Mouse (Mus musculus) kidney, embryonic 15.5 days (tissue): ENCODE results near the gene Ep400. TPM values are rescaled to one million over a fixed set of nuclear protein-coding genes. Genes with fewer than 3 reads are reported as not detected.
"Not testable (repeated sequence)": the region's sequence is repeated elsewhere in the genome, so short reads cannot be mapped to it uniquely, and the experiment has no call there.

Experiments
- ATAC-seq: fragments of 200-750 bp; cut with Nextera tagmentation; replicated peaks from 2 replicates; pipeline ENCODE4 v1.8.0; 2017; ENCODE audit warnings: moderate TSS enrichment; ENCODE audit not compliant: low FRiP score
- H3K27ac ChIP-seq: fragments of 300-500 bp; sonication (generic); 2 replicates; pipeline ENCODE4 v1.5.1; 2015; ENCODE audit warnings: mild to moderate bottlenecking, inconsistent platforms
- H3K27me3 ChIP-seq: fragments of 300-500 bp; sonication (generic); 2 replicates; pipeline ENCODE4 v1.6.1; 2015; ENCODE audit warnings: inconsistent platforms
- H3K36me3 ChIP-seq: fragments of 300-500 bp; sonication (generic); 2 replicates; pipeline ENCODE4 v1.6.1; 2015; ENCODE audit warnings: inconsistent platforms
- H3K4me1 ChIP-seq: fragments of 300-500 bp; sonication (generic); 2 replicates; pipeline ENCODE4 v1.6.1; 2015; ENCODE audit warnings: inconsistent platforms
- H3K4me2 ChIP-seq: fragments of 300-500 bp; sonication (generic); 2 replicates; pipeline ENCODE4 v1.6.1; 2015; ENCODE audit warnings: moderate library complexity, mild to moderate bottlenecking, inconsistent platforms
- H3K4me3 ChIP-seq: fragments of 300-500 bp; sonication (generic); replicated peaks from 2 replicates; pipeline ENCODE4 v1.5.1; 2015; ENCODE audit warnings: mild to moderate bottlenecking, inconsistent platforms
- H3K9ac ChIP-seq: fragments of 300-500 bp; sonication (generic); 2 replicates; pipeline ENCODE4 v1.6.1; 2015; ENCODE audit warnings: mild to moderate bottlenecking, inconsistent platforms
- H3K9me3 ChIP-seq: fragments of 300-500 bp; sonication (generic); replicated peaks from 2 replicates; pipeline ENCODE4 v1.6.1; 2016; ENCODE audit warnings: inconsistent platforms
- WGBS: fragments of 180-500 bp; shearing (Covaris S2); methylation state at CpG from one replicate; pipeline ENCODE4 v1.1.7; 2015; ENCODE audit warnings: mixed read lengths; 5-methylcytosine and 5-hydroxymethylcytosine counted together
- polyA plus RNA-seq: library from polyadenylated mRNA; unstranded; fragments of >200 nt; fragmentation: Nextera tagmentation; extraction: Ambion mirVana; gene quantifications from 2 replicates; pipeline ENCODE4 v1.2.1, GENCODE M21; 2015

Gene Ep400
- polyA plus RNA-seq, 1 experiment from 2014 or later, result 47.5 TPM

DNA sequence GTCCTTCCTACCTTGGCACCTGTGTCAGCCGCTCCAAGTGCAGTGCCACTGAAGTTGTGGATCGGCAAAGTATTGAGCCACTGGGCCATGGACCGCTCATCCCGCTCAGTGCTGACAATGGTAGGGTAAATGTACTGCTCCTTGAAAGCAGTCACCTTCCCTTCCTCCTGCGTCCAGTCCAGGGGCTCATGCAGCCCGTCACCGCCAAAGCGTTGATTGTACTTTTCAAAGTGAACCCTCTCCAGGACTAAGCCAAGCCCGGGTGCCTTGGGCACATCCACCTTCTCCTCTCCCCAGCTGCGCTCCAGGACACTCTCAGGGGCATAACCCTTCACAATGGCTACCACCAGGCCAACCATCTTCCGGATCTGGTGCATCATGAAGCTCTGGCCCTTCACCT, 4.0 kb upstream of the Ep400 start:
- Histone ChIP-seq H3K4me1 (peaks cover 16% of the 10 kb centered on the region), H3K36me3 (peaks cover 68% of the 10 kb centered on the region), H3K4me2 (no peak overlapping the region), H3K9me3 (no peaks in the 10 kb centered on the region), H3K4me3 (no peak overlapping the region), H3K9ac (no peak overlapping the region), H3K27me3 (no peaks in the 10 kb centered on the region), H3K27ac (no peak overlapping the region)
- WGBS, result 92% methylated on average over 11 of the region's 11 CpGs
- no peak for ATAC-seq

DNA sequence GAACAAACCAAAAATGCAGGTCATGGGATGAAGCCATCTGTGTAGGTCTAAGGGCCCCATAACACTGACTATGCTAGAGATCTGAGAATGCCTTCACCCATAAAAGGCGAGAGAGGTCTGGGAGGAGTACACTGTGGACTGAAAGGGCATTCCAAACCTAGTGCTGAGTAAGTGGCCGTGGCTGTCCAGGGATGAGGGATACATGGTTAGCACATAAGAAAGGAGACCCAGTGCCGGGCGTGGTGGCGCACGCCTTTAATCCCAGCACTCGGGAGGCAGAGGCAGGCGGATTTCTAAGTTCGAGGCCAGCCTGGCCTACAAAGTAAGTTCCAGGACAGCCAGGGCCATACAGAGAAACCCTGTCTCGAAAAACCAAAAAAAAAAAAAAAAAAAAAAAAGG, 2.4 kb upstream of the Ep400 start:
- 85% methylated on average over 10 of the region's 10 CpGs for WGBS
- H3K9me3 ChIP-seq, H3K4me2 ChIP-seq, H3K9ac ChIP-seq, H3K27me3 ChIP-seq, ATAC-seq, H3K4me3 ChIP-seq, H3K27ac ChIP-seq: not testable (repeated sequence)
- Histone ChIP-seq H3K36me3 (peaks cover 59% of the 10 kb centered on the region), H3K4me1 (peaks cover 18% of the 10 kb centered on the region)

DNA sequence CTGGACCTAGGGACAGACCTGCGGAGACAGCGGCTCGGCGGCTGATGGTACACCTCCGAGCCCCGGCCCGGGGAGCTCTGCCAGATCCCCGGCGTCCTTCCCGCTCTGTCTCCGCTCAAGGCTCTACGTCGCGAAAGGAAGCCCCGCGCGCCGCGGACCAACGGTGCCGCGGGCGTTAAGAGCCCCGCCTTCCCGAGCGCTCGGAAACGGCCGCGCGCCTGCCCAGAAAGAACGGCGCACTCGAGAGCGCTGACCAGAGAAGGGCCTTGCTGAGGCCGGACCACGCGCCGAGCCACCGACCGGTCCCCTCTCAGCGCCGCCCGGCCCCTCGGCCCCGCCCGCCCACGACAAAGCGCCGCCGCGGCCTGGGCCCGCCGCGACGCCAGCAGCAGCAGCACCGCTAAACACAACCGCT, 479 bp downstream of the Ep400 start:
- peaks cover 30% of the 10 kb centered on the region for H3K36me3 ChIP-seq
- H3K27me3 ChIP-seq, result no peaks in the 10 kb centered on the region
- peaks cover 18% of the 10 kb centered on the region for H3K4me1 ChIP-seq
- no peaks in the 10 kb centered on the region for H3K9me3 ChIP-seq
- WGBS, result under 1% methylated on average over 58 of the region's 58 CpGs
- peak overlapping the region; percentile 71 for H3K4me3 ChIP-seq
- H3K9ac ChIP-seq, result peak overlapping the region; percentile 90
- peak; percentile 71 for ATAC-seq
- peak overlapping the region; percentile 71 for H3K4me2 ChIP-seq
- H3K27ac ChIP-seq, result peak overlapping the region; percentile 95

DNA sequence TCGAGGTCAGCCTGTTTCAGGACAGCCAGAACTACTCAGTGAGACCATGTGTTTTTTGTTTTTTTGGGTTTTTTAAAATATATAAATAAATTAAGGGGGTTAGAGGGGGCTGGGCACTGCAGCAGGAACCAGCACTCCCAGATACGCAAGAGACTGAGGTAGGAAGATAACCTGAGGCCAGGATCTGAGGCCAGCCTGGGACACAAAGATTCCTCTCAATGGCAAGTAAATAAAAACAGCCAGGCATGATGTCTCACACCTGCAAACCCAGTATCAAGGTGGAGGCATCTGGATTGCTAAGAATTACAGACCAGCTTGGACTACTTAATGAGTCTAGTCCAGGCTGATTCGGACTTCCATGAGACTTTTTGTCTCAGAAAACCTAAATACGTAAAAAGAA, 1.2 kb downstream of the Ep400 start:
- Histone ChIP-seq H3K27me3 (no peaks in the 10 kb centered on the region), H3K4me2 (peak overlapping the region; percentile 71), H3K9ac (peak overlapping the region; percentile 90), H3K27ac (peak overlapping the region; percentile 95; the same call in 1 of the 2 replicates), H3K36me3 (peaks cover 22% of the 10 kb centered on the region), H3K9me3 (no peaks in the 10 kb centered on the region), H3K4me3 (peak overlapping the region; percentile 71), H3K4me1 (peaks cover 18% of the 10 kb centered on the region)
- 50% methylated on average over 4 of the region's 4 CpGs for WGBS
- ATAC-seq, result no peak

DNA sequence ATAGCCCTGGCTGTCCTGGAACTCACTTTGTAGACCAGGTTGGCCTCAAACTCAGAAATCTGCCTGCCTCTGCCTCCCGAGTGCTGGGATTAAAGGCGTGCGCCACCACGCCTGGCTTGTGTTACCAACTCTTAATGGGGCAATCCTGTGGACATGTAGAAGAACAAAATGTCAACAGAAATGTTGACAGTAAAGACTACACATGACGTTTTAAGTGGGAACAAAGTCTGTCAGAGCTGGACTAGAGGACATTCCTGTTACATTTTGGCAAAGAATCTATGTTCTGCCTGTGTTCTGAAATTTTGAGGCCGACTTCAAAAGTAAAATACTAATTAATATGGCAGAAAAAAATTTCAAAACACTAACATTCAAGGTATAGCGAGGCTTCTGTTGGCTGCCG, 6.6 kb downstream of the Ep400 start:
- no peak overlapping the region for H3K4me3 ChIP-seq
- H3K27ac ChIP-seq, result no peak overlapping the region
- peaks cover 6% of the 10 kb centered on the region; the same call in 1 of the 2 replicates for H3K36me3 ChIP-seq
- no peaks in the 10 kb centered on the region for H3K27me3 ChIP-seq
- H3K9me3 ChIP-seq, result no peaks in the 10 kb centered on the region
- no peak overlapping the region for H3K4me2 ChIP-seq
- 93% methylated on average over 8 of the region's 8 CpGs for WGBS
- peaks cover 9% of the 10 kb centered on the region for H3K4me1 ChIP-seq
- no peak overlapping the region for H3K9ac ChIP-seq
- ATAC-seq, result no peak

DNA sequence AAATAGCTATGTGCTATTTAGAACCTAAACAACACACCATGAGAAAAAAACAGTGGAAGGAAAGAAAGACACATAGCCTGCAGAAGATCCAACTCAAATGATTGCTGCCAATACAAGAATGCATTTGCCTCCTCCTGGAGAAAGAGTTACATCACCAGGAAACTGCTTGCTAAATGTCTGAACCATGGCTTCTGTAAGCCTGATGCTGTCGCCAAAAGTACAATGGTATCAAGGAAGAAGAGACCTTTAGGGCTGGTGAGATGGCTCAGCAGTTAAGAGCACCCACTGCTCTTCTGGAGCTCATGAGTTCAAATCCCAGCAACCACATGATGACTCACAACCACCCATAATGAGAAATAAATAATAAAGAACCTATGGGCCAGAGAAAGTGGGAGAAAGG, 25.5 kb downstream of the Ep400 start:
- WGBS, result 84% methylated on average over 1 of the region's 1 CpGs
- no peak overlapping the region for H3K4me2 ChIP-seq

DNA sequence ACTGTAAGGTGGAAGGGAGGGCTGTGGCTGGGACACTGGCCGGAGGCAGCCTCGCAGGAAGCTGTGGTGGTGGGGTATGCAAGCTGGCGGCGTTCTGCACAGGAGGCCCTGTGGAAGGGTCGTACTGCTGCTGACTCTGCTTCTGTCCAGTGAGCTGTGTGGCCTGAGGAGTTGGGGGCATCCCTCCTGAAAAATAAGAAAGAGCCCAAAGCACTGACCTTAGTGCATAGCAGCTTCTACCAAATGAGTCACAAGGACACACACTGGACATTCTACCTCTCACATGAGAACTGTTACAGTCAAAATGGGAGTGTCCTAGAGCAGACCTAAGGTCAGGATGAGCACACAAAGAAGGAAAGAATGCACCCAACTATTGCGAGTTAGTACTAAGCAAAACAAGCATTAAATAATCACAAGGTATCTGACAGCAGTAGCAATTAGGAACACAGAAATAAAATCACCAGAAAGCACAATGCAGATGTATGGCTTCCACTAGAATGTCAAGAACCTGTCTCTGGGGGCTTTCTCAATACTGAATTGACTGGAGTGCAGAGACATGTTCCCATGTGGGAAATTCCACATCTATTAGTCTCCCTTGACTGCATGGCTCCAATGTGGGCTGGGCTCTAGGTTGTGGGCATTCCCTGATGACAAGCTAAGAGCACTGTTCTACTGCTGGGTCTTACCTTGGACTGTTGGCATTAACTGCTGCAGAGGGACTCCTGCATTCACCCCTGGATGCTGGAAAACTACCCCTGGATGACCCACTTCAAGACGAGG, 30.8 kb downstream of the Ep400 start:
- Histone ChIP-seq H3K4me3 (no peak overlapping the region), H3K4me1 (no peaks in the 10 kb centered on the region), H3K27me3 (no peaks in the 10 kb centered on the region), H3K9me3 (no peaks in the 10 kb centered on the region), H3K4me2 (no peak overlapping the region), H3K36me3 (peaks cover 69% of the 10 kb centered on the region), H3K9ac (no peak overlapping the region), H3K27ac (no peak overlapping the region)
- 86% methylated on average over 7 of the region's 7 CpGs for WGBS
- ATAC-seq, result no peak

More for the DNA sequence above, 25.5 kb downstream of the Ep400 start:
- Histone ChIP-seq H3K27ac (no peak overlapping the region), H3K4me3 (no peak overlapping the region), H3K27me3 (no peaks in the 10 kb centered on the region), H3K36me3 (peaks cover 29% of the 10 kb centered on the region), H3K9ac (no peak overlapping the region), H3K9me3 (no peaks in the 10 kb centered on the region), H3K4me1 (no peaks in the 10 kb centered on the region)
- ATAC-seq, result no peak

DNA sequence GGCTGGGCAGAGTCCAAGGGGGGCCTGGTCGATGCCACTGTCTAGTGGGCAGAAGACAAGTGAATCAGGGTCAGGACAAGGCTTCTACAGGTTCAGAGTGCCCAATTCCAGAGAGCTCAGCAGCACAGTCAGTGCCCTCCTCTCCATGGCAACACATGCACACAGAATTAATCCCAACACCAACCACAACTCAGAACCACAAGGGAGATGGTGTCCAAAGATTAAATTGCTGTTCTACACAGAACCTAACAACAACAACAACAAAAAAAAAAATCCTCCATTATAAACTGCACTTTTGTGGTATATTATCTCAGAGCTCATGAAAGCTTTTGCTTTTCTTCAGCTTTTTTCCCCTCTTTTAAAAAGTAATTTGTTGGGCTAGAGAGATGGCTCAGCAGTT, 34.9 kb downstream of the Ep400 start:
- Histone ChIP-seq H3K36me3 (peaks cover 92% of the 10 kb centered on the region), H3K27me3 (no peaks in the 10 kb centered on the region), H3K4me2 (no peak overlapping the region), H3K4me3 (no peak overlapping the region), H3K4me1 (no peaks in the 10 kb centered on the region), H3K27ac (no peak overlapping the region), H3K9ac (no peak overlapping the region), H3K9me3 (no peaks in the 10 kb centered on the region)
- WGBS, result 100% methylated on average over 1 of the region's 1 CpGs
- ATAC-seq, result no peak

DNA sequence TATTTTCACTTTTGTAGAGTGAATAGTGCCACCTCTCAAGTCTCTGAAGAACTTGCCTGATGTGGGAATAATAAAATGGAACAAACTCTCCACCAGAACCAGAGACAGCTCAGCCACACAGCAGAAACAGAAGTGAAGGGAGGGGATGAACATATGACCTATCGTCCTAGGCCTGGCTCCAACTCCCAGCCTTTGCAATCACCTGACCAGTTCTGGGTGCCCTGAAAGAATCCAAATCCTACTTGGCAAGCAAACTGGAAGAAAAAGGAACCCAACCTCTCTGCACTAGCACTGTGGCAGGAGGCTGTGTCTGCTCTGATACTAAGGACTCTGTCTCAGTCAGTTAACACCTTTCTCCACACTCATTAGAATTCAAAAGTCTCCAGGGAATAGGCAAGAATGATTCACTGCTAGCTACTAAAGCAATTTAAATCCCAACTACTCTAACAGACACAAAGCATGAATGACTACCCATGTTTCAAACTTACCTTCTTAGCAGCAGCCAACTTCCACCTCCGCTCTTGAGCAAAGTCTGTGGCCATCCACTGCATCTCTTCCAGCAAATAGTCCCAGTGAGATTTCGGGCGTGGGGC, 37.2 kb downstream of the Ep400 start:
- no peak overlapping the region for H3K9ac ChIP-seq
- ATAC-seq, result no peak
- 92% methylated on average over 4 of the region's 4 CpGs for WGBS
- H3K27me3 ChIP-seq, result no peaks in the 10 kb centered on the region
- H3K36me3 ChIP-seq, result peaks cover 85% of the 10 kb centered on the region
- no peaks in the 10 kb centered on the region for H3K9me3 ChIP-seq
- no peak overlapping the region for H3K4me3 ChIP-seq
- no peaks in the 10 kb centered on the region for H3K4me1 ChIP-seq
- no peak overlapping the region for H3K4me2 ChIP-seq
- H3K27ac ChIP-seq, result no peak overlapping the region

DNA sequence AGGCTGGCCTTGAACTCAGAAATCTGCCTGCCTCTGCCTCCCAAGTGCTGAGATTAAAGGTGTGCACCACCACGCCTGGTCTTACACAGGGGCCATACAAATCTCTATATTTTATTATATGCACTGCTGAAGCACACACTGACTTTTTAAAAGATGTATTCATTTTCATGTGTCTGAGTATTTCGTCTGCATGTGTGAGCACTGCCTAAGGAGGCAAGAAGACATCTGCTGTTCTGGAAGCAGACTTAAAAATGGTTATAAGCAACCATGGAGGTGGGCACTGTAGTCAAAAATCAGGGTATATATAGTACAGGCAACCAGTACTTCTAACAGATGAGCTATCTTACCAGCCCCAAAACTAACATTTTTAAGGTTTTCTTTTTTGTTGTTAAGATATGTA, 39.3 kb downstream of the Ep400 start:
- H3K4me1 ChIP-seq, result no peaks in the 10 kb centered on the region
- no peak overlapping the region for H3K4me3 ChIP-seq
- no peaks in the 10 kb centered on the region for H3K9me3 ChIP-seq
- no peaks in the 10 kb centered on the region for H3K27me3 ChIP-seq
- H3K36me3 ChIP-seq, result peaks cover 84% of the 10 kb centered on the region
- no peak for ATAC-seq
- H3K4me2 ChIP-seq, result no peak overlapping the region
- 91% methylated on average over 2 of the region's 2 CpGs for WGBS
- no peak overlapping the region for H3K9ac ChIP-seq
- H3K27ac ChIP-seq, result no peak overlapping the region

DNA sequence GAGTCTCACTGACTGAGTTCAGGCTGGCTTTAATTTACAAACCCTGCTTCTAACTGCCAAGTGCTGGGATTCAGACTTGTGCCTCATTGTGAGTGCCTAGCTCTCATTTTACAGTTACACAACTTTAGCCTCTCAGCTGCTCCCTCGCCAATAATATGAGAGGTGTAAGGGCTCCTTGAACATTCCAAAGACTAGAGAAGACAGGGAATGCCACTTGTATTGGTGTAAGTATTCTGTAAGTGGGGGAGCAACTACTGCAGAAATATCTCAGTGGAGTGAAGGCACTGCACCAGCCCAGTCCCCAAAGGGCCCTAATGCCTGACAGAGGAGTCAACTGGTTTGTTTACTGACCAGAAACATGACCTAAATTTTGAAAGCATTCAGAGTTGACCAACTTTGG, 42.7 kb downstream of the Ep400 start:
- Histone ChIP-seq H3K4me3 (no peak overlapping the region), H3K4me2 (no peak overlapping the region), H3K27ac (no peak overlapping the region), H3K4me1 (no peaks in the 10 kb centered on the region), H3K9me3 (no peaks in the 10 kb centered on the region), H3K27me3 (no peaks in the 10 kb centered on the region), H3K36me3 (peaks cover 88% of the 10 kb centered on the region), H3K9ac (no peak overlapping the region)
- 100% methylated on average over 1 of the region's 1 CpGs for WGBS
- ATAC-seq, result no peak

DNA sequence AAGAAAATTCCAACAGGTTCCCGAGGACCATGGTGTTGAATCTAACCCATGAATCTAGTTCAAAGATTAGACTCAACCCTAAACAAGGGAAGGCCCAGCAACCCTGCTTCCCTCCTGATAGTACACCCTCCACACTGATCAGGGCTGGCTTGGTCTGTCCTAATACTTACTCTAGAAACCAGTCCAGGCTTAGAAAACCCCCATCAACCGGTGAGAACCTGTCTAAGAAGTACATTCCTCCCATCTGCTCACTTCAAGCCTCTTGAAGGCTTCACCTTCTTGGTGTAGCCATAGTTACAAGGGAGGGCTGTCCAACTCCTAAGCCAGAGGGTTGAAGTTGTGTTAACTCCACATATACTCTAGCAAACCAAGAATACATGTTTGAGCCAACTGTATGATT, 47.0 kb downstream of the Ep400 start:
- WGBS, result 86% methylated on average over 2 of the region's 2 CpGs
- ATAC-seq, result no peak
- Histone ChIP-seq H3K4me2 (no peak overlapping the region), H3K9me3 (no peaks in the 10 kb centered on the region), H3K4me3 (no peak overlapping the region), H3K4me1 (no peaks in the 10 kb centered on the region), H3K36me3 (peaks cover 92% of the 10 kb centered on the region), H3K27me3 (no peaks in the 10 kb centered on the region), H3K27ac (no peak overlapping the region), H3K9ac (no peak overlapping the region)
